Mouse (Mus musculus) activated CD4-positive, CD25-positive, alpha-beta regulatory T cell, adult 9 weeks (primary cell): Measurements from ENCODE around the gene Wfdc13. TPM values are rescaled to one million over a fixed set of nuclear protein-coding genes. Genes with fewer than 3 reads are reported as not detected.

Experiments
- polyA plus RNA-seq: library from polyadenylated mRNA; unstranded; fragments of 100-300 nt; shearing (Covaris generic); gene quantifications from one replicate; pipeline ENCODE4 v1.2.1, GENCODE M21; 2017

Wfdc13 gene
- not detected for polyA plus RNA-seq

DNA sequence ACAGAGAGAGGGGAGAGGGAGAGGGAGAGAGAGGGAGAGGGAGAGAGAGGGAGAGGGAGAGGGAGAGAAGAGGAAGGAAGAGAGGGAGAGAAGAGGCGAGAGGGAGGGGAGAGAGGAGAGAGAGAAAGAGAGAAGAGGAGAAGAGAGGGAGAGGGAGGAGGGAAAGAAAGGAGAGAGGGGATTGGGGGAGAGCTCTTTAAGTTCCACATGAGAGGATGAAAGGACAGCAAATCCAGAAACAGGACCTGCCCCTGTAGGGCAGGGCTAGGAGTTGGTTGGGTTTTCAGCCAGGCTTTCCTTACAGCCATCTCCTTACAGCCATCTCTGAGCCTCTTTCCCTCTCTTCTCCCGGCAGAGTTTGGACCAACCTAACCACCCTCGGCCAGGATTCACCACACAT lies at the start of gene Wfdc13:
Wfdc13 (plus strand) TSS at position 301 of the 400 bp plus-strand sequence.

DNA sequence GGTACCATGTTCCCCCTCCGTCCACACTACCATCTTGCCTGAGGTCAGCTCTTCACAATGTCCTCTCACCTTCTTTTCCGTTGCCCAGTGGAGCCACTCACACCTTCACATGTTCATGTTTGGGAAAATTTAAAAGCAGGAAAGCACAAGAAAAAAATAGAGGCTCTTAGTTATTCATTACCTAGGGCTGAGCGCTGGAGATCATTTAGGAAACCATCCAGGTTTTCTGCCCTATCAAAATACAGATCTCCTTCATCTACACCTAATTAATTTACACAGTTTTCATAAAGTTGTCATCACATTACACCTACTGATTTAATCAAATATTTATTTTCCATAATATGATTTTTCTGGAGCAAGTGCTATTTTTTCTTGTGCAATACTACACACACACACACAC lies 46.2 kb upstream of the Wfdc13 start, which contains the start of gene Wfdc16:
Wfdc16 (minus strand) TSS at position 101 of the 400 bp plus-strand sequence.

DNA sequence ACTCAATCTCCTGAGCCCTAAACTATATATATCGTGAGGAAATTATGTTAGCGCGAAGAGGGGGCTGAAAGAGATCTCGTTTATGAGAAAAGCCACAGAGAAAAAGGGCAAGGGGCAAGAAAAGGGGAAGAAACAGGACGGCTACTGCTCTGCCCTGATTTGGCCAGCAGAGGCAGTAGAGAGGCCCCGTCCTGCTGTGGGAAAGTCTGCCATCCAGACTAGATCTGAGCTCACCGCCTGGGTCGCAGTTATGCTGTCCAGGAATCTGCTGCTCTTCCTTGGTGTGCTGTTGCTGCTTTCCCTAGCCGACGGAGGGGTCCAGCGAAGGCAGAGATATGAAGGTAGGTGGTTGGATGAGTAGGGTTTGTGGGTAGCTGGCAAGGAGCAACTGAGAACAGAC lies 29.0 kb upstream of the Wfdc13 start, which contains the start of gene Wfdc10:
Wfdc10 (plus strand) TSS at position 189 of the 400 bp plus-strand sequence.

DNA sequence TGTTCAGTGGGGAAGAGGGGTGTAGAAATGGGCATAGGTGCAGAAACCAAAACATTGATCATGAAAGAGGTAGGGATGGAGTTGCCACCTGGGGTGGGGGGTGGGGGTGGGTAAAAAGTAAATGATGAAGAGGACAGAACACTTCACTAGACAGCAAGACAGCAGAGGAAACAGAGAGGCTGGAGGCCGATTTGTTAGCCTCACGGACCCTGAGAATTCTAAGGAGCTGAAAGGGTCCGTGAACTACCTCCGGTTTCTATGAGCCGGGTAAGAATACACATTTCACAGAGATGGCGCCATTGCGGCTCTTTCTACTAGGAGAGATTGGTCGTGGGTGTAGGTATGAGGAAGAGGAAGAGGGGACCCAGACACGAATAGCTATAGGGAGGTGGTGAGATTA lies 28.4 kb upstream of the Wfdc13 start, which contains the start of gene Wfdc9:
Wfdc9 (minus strand) TSS at position 101 of the 400 bp plus-strand sequence.

DNA sequence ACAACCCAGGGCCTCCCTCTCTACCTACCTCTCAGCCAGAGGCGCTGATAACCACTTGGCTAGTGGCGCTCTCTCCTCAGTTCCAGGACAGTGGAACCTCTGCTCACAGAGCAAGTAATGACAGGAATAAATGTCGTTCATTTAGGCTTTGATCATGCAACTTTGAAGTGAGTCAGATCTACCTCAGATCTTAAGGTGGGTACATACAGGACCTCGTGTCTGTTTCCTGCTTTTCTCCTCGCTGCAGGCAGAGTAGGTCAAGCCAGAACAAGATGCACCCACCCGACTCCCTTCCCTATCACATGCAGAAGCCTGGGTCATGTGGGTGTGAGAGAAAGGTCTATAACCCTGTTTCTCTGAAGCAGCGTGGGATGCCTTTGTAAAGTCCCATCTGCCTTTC lies 10.9 kb upstream of the Wfdc13 start, which contains the start of gene Wfdc11:
Wfdc11 (minus strand) TSS at position 101 of the 400 bp plus-strand sequence.

DNA sequence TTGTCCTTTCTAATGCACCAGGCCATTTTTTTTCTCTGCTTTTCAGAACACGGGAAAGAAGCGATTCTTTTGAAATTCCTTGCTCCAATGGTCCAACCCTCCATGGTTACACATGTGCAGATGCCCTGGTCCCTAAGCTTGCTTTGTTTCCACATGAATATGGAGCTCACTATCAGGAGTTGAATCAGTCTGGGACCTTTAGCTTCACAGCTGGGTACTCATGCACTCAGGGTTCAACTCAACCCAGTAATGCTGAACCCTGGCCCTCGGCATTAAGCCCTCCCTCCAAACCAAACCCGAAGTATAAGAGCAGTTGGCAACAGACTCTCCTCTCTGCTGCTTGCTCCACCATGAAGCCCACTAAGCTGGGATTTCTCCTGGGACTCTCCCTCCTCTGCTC lies 13.3 kb downstream of the Wfdc13 start, which contains the start of gene Spint4:
Spint4 (plus strand) TSS at position 301 of the 400 bp plus-strand sequence.

DNA sequence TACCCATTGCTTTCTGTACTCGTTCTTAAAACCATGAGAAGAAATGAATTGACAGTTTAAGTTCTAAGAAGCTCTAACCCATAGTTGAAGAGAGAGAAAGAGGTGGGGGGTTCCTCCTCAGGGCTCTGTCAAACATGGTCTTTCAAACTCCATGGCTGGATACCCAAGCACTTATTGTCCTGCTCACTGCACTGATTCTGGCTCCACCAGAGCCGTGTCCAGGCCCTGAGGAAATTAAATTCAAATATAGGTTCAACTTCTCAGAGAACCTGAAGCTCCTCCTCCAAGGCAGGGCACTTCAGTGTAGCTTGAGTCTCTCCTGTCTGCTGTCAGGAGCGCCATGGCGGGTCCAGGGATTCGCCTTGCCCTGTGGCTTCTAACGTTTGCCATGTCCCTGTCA lies 30.1 kb downstream of the Wfdc13 start, which contains the start of gene Spint5:
Spint5 (plus strand) TSS at position 301 of the 400 bp plus-strand sequence.

Other genes starting within 250 kb of the Wfdc13 start
- 36.4 TPM for gene Sdc4, start 241.2 kb upstream of the Wfdc13 start, polyA plus RNA-seq
- 23.4 TPM for gene Sys1, start 228.1 kb upstream of the Wfdc13 start, polyA plus RNA-seq
- gene Gm20458, start 224.1 kb upstream of the Wfdc13 start, polyA plus RNA-seq = 2.2 TPM
- gene Trp53tg5, start 211.4 kb upstream of the Wfdc13 start, polyA plus RNA-seq = 0.31 TPM
- 5.9 TPM for gene Dbndd2, start 199.0 kb upstream of the Wfdc13 start, polyA plus RNA-seq
- 37.1 TPM for gene Pigt, start 187.6 kb upstream of the Wfdc13 start, polyA plus RNA-seq
- gene Wfdc2, start 122.7 kb upstream of the Wfdc13 start, polyA plus RNA-seq = 5.5 TPM
- gene Spint3, start 111.6 kb upstream of the Wfdc13 start, polyA plus RNA-seq = not detected
- not detected for gene Wfdc6a, start 99.7 kb upstream of the Wfdc13 start, polyA plus RNA-seq
- not detected for gene Eppin, start 91.5 kb upstream of the Wfdc13 start, polyA plus RNA-seq
- not detected for gene Wfdc6b, start 71.6 kb upstream of the Wfdc13 start, polyA plus RNA-seq
- not detected for gene Wfdc8, start 71.5 kb upstream of the Wfdc13 start, polyA plus RNA-seq
- gene Wfdc16, start 46.3 kb upstream of the Wfdc13 start, polyA plus RNA-seq = not detected
- gene Wfdc10, start 29.1 kb upstream of the Wfdc13 start, polyA plus RNA-seq = not detected
- not detected for gene Wfdc9, start 28.5 kb upstream of the Wfdc13 start, polyA plus RNA-seq
- gene Wfdc11, start 11.0 kb upstream of the Wfdc13 start, polyA plus RNA-seq = not detected
- gene Spint4, start 13.4 kb downstream of the Wfdc13 start, polyA plus RNA-seq = not detected
- gene Spint5, start 30.2 kb downstream of the Wfdc13 start, polyA plus RNA-seq = not detected
- gene Wfdc3, start 60.8 kb downstream of the Wfdc13 start, polyA plus RNA-seq = not detected
- gene Dnttip1, start 60.9 kb downstream of the Wfdc13 start, polyA plus RNA-seq = 13.0 TPM
- gene Ube2c, start 84.8 kb downstream of the Wfdc13 start, polyA plus RNA-seq = 18.4 TPM
- gene Tnnc2, start 94.9 kb downstream of the Wfdc13 start, polyA plus RNA-seq = not detected
- 8.1 TPM for gene Snx21, start 100.7 kb downstream of the Wfdc13 start, polyA plus RNA-seq
- 42.7 TPM for gene Acot8, start 119.8 kb downstream of the Wfdc13 start, polyA plus RNA-seq
- gene Zswim3, start 120.0 kb downstream of the Wfdc13 start, polyA plus RNA-seq = 9.2 TPM
- 26.5 TPM for gene Zswim1, start 137.6 kb downstream of the Wfdc13 start, polyA plus RNA-seq
- gene Spata25, start 143.4 kb downstream of the Wfdc13 start, polyA plus RNA-seq = 0.60 TPM
- 202 TPM for gene Ctsa, start 147.8 kb downstream of the Wfdc13 start, polyA plus RNA-seq
- 1.9 TPM for gene Neurl2, start 148.3 kb downstream of the Wfdc13 start, polyA plus RNA-seq
- 0.87 TPM for gene Pltp, start 172.6 kb downstream of the Wfdc13 start, polyA plus RNA-seq
- gene Pcif1, start 194.2 kb downstream of the Wfdc13 start, polyA plus RNA-seq = 123 TPM
- 45.3 TPM for gene Zfp335, start 226.7 kb downstream of the Wfdc13 start, polyA plus RNA-seq